Mouse (Mus musculus): ENCODE results near the gene Tuba8.

DNA sequence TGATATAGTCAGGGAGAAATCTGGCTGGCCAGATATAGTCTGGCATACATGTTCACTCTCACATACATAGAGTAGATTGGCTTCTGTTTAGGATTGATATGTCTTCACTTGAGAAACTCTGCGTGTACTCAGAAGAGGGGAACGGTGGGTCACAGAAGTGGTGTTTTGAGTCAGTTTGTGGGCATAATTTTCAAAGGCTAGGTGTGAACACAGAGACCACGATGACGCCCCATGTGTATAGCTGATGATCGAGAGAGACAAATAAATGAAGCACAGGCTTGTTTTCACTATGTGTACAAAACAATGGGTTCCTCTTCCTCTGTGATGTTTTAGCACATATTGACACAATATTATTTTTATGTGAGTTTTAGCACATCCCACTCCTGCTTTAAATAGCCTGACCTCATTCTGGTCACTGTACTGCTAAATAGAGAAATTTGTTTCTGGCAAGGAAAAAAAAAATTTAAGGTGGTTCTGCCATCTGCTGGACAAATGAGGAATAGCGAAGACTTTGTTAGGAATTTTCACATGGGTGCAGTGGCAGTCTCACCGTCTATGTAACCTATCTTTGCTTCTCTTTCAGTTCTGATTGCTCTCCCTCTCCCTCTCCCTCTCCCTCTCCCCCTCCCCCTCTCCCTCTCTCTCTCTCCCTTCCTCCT is 31.7 kb upstream of the Tuba8 start:
- TF ChIP-seq POU5F1 (IDR thresholded peaks at IDR 0.05; ENCODE audit: borderline replicate concordance, low read length) = no peak
- peak; percentile 83 for TF ChIP-seq CTCF (conservative IDR thresholded peaks at IDR 0.05; ENCODE audit: low read length)
